Mouse (Mus musculus): ENCODE results near the gene Mrpl20. TPM values are rescaled to one million over a fixed set of nuclear protein-coding genes. Genes with fewer than 3 reads are reported as not detected.

Gene Mrpl20
- polyA plus RNA-seq, 1 experiment from 2014 or later = 207 TPM

GRCm38 (mm10) chr4:155849391-155849790 is 46.7 kb downstream of the Mrpl20 start:
- H3K9ac ChIP-seq (replicated peaks) = 0 out of 2 replicates have a peak overlapping the region, but pooled peaks have one; percentile 90
- 89% methylated on average over 2 of the region's 2 CpGs for WGBS
- peaks cover 20% of the 10 kb centered on the region for H3K36me3 ChIP-seq
- H3K9me3 ChIP-seq = no peaks in the 10 kb centered on the region
- H3K4me1 ChIP-seq = peaks cover 31% of the 10 kb centered on the region
- H3K4me3 ChIP-seq = peak overlapping the region; percentile 85; the same call in 1 of the 2 replicates
- peak overlapping the region; percentile 96; the same call in 1 of the 2 replicates for H3K4me2 ChIP-seq (replicated peaks)
- ATAC-seq (ENCODE audit: low FRiP score, low read depth) = no peak
- no peak overlapping the region for H3K27ac ChIP-seq (replicated peaks)
- H3K27me3 ChIP-seq = no peaks in the 10 kb centered on the region

- Histone ChIP-seq H3K27me3 (no peaks in the 10 kb centered on the region), H3K9me3 (no peaks in the 10 kb centered on the region), H3K27ac (replicated peaks) (no peak overlapping the region), H3K4me2 (replicated peaks) (0 out of 2 replicates have a peak overlapping the region, but pooled peaks have one; percentile 96), H3K9ac (replicated peaks) (no peak overlapping the region), H3K4me1 (peaks cover 31% of the 10 kb centered on the region), H3K36me3 (peaks cover 26% of the 10 kb centered on the region), H3K4me3 (no peak overlapping the region)
- ATAC-seq (ENCODE audit: low FRiP score, low read depth) = no peak
- 93% methylated on average over 3 of the region's 3 CpGs for WGBS
Observed at GRCm38 (mm10) chr4:155849792-155850451, 47.2 kb downstream of the Mrpl20 start.

- Histone ChIP-seq H3K27ac (replicated peaks) (no peak overlapping the region), H3K9me3 (no peaks in the 10 kb centered on the region), H3K27me3 (no peaks in the 10 kb centered on the region), H3K4me2 (replicated peaks) (no peak overlapping the region), H3K36me3 (peaks cover 40% of the 10 kb centered on the region), H3K9ac (replicated peaks) (peak overlapping the region; percentile 6; the same call in 1 of the 2 replicates), H3K4me1 (peaks cover 29% of the 10 kb centered on the region), H3K4me3 (no peak overlapping the region)
- 88% methylated on average over 3 of the region's 3 CpGs for WGBS
- ATAC-seq (ENCODE audit: low FRiP score, low read depth) = no peak
Observed at GRCm38 (mm10) chr4:155851368-155851767, 48.7 kb downstream of the Mrpl20 start.

- WGBS = 86% methylated on average over 2 of the region's 2 CpGs
- Histone ChIP-seq H3K4me3 (no peak overlapping the region), H3K9me3 (no peaks in the 10 kb centered on the region), H3K27ac (replicated peaks) (no peak overlapping the region), H3K4me2 (replicated peaks) (no peak overlapping the region), H3K36me3 (peaks cover 46% of the 10 kb centered on the region), H3K4me1 (peaks cover 23% of the 10 kb centered on the region), H3K9ac (replicated peaks) (no peak overlapping the region), H3K27me3 (no peaks in the 10 kb centered on the region)
- ATAC-seq (ENCODE audit: low FRiP score, low read depth) = no peak
Observed at GRCm38 (mm10) chr4:155851951-155852411, 49.3 kb downstream of the Mrpl20 start.

- H3K36me3 ChIP-seq = peaks cover 61% of the 10 kb centered on the region
- H3K4me1 ChIP-seq = peaks cover 16% of the 10 kb centered on the region
- H3K27me3 ChIP-seq = no peaks in the 10 kb centered on the region
- no peak overlapping the region for H3K9ac ChIP-seq (replicated peaks)
- no peak overlapping the region for H3K27ac ChIP-seq (replicated peaks)
- H3K9me3 ChIP-seq = no peaks in the 10 kb centered on the region
- ATAC-seq (ENCODE audit: low FRiP score, low read depth) = no peak
- H3K4me2 ChIP-seq (replicated peaks) = no peak overlapping the region
- WGBS = 95% methylated on average over 9 of the region's 9 CpGs
- no peak overlapping the region for H3K4me3 ChIP-seq
Observed at GRCm38 (mm10) chr4:155853421-155853820, 50.7 kb downstream of the Mrpl20 start.

- no peak overlapping the region for H3K27ac ChIP-seq (replicated peaks)
- H3K27me3 ChIP-seq = no peaks in the 10 kb centered on the region
- ATAC-seq (ENCODE audit: low FRiP score, low read depth) = no peak
- H3K9ac ChIP-seq (replicated peaks) = no peak overlapping the region
- H3K36me3 ChIP-seq = peaks cover 76% of the 10 kb centered on the region
- no peaks in the 10 kb centered on the region for H3K9me3 ChIP-seq
- no peaks in the 10 kb centered on the region; the same call in 1 of the 2 replicates for H3K4me1 ChIP-seq
- no peak overlapping the region for H3K4me3 ChIP-seq
- H3K4me2 ChIP-seq (replicated peaks) = no peak overlapping the region
- WGBS = 89% methylated on average over 12 of the region's 12 CpGs
Observed at GRCm38 (mm10) chr4:155854991-155855390, 52.3 kb downstream of the Mrpl20 start.

- Histone ChIP-seq H3K36me3 (peaks cover 86% of the 10 kb centered on the region), H3K27ac (replicated peaks) (no peak overlapping the region), H3K27me3 (no peaks in the 10 kb centered on the region), H3K9ac (replicated peaks) (no peak overlapping the region), H3K4me3 (no peak overlapping the region), H3K4me2 (replicated peaks) (no peak overlapping the region), H3K4me1 (no peaks in the 10 kb centered on the region), H3K9me3 (no peaks in the 10 kb centered on the region)
- 92% methylated on average over 12 of the region's 12 CpGs for WGBS
- ATAC-seq (ENCODE audit: low FRiP score, low read depth) = no peak
Observed at GRCm38 (mm10) chr4:155856071-155856470, 53.4 kb downstream of the Mrpl20 start.

GRCm38 (mm10) chr4:155856881-155857280 is 54.2 kb downstream of the Mrpl20 start:
- WGBS = 90% methylated on average over 3 of the region's 3 CpGs
- Histone ChIP-seq H3K4me1 (no peaks in the 10 kb centered on the region), H3K4me2 (replicated peaks) (no peak overlapping the region), H3K27me3 (no peaks in the 10 kb centered on the region), H3K9me3 (no peaks in the 10 kb centered on the region), H3K36me3 (peaks cover 94% of the 10 kb centered on the region), H3K27ac (replicated peaks) (no peak overlapping the region), H3K4me3 (no peak overlapping the region), H3K9ac (replicated peaks) (no peak overlapping the region)
- ATAC-seq (ENCODE audit: low FRiP score, low read depth) = no peak

- H3K27ac ChIP-seq (replicated peaks) = no peak overlapping the region
- H3K4me2 ChIP-seq (replicated peaks) = no peak overlapping the region
- no peak for ATAC-seq (ENCODE audit: low FRiP score, low read depth)
- no peaks in the 10 kb centered on the region for H3K27me3 ChIP-seq
- H3K9me3 ChIP-seq = no peaks in the 10 kb centered on the region
- H3K9ac ChIP-seq (replicated peaks) = no peak overlapping the region
- WGBS = 30% methylated on average over 13 of the region's 13 CpGs
- no peak overlapping the region for H3K4me3 ChIP-seq
- peaks cover 82% of the 10 kb centered on the region for H3K36me3 ChIP-seq
- no peaks in the 10 kb centered on the region for H3K4me1 ChIP-seq
Observed at GRCm38 (mm10) chr4:155859318-155859717, 56.6 kb downstream of the Mrpl20 start.

Small RNAs within 50 kb of the gene (microRNA-seq; reads per million reads assigned to microRNA genes)
- not detected for gene Gm27743

Other genes with a start within 250 kb of the Mrpl20 start
- 92.5 and 96.6 TPM in 2 replicates for gene Nadk, start 240.5 kb upstream of the Mrpl20 start, polyA plus RNA-seq (2016; fragmentation: Nextera tagmentation; extraction: Ambion mirVana)
- gene Slc35e2, start 201.5 kb upstream of the Mrpl20 start, polyA plus RNA-seq (2016; fragmentation: Nextera tagmentation; extraction: Ambion mirVana) = 15.4 and 17.1 TPM in 2 replicates
- 84.0 and 84.9 TPM in 2 replicates for gene Cdk11b, start 178.0 kb upstream of the Mrpl20 start, polyA plus RNA-seq (2016; fragmentation: Nextera tagmentation; extraction: Ambion mirVana)
- not detected in 2 replicates for gene Gm10563, start 157.5 kb upstream of the Mrpl20 start, polyA plus RNA-seq (2016; fragmentation: Nextera tagmentation; extraction: Ambion mirVana)
- gene Mmp23, start 149.5 kb upstream of the Mrpl20 start, polyA plus RNA-seq (2016; fragmentation: Nextera tagmentation; extraction: Ambion mirVana) = 4.4 and 5.7 TPM in 2 replicates
- gene Mib2, start 133.7 kb upstream of the Mrpl20 start, polyA plus RNA-seq (2016; fragmentation: Nextera tagmentation; extraction: Ambion mirVana) = 32.7 and 35.0 TPM in 2 replicates
- gene Fndc10, start 108.5 kb upstream of the Mrpl20 start, polyA plus RNA-seq (2016; fragmentation: Nextera tagmentation; extraction: Ambion mirVana) = 5.7 and 7.0 TPM in 2 replicates
- 140 TPM in 2 replicates for gene Ssu72, start 98.1 kb upstream of the Mrpl20 start, polyA plus RNA-seq (2016; fragmentation: Nextera tagmentation; extraction: Ambion mirVana)
- gene Tmem240, start 68.1 kb upstream of the Mrpl20 start, polyA plus RNA-seq (2016; fragmentation: Nextera tagmentation; extraction: Ambion mirVana) = 4.2 and 4.7 TPM in 2 replicates
- 87.1 and 97.3 TPM in 2 replicates for gene Atad3a, start 41.8 kb upstream of the Mrpl20 start, polyA plus RNA-seq (2016; fragmentation: Nextera tagmentation; extraction: Ambion mirVana)
- gene Vwa1, start 28.2 kb upstream of the Mrpl20 start, polyA plus RNA-seq (2016; fragmentation: Nextera tagmentation; extraction: Ambion mirVana) = 13.9 and 14.6 TPM in 2 replicates
- 0.38 and 0.63 TPM in 2 replicates for gene Tmem88b, start 17.0 kb upstream of the Mrpl20 start, polyA plus RNA-seq (2016; fragmentation: Nextera tagmentation; extraction: Ambion mirVana)
- gene Ankrd65, start 12.4 kb upstream of the Mrpl20 start, polyA plus RNA-seq (2016; fragmentation: Nextera tagmentation; extraction: Ambion mirVana) = not detected in 2 replicates
- 206 and 218 TPM in 2 replicates for gene Ccnl2, start 9.6 kb downstream of the Mrpl20 start, polyA plus RNA-seq (2016; fragmentation: Nextera tagmentation; extraction: Ambion mirVana)
- gene Aurkaip1, start 28.4 kb downstream of the Mrpl20 start, polyA plus RNA-seq (2016; fragmentation: Nextera tagmentation; extraction: Ambion mirVana) = 130 and 136 TPM in 2 replicates
- 31.9 and 36.0 TPM in 2 replicates for gene Mxra8, start 36.8 kb downstream of the Mrpl20 start, polyA plus RNA-seq (2016; fragmentation: Nextera tagmentation; extraction: Ambion mirVana)
- 8.4 and 9.8 TPM in 2 replicates for gene Dvl1, start 44.5 kb downstream of the Mrpl20 start, polyA plus RNA-seq (2016; fragmentation: Nextera tagmentation; extraction: Ambion mirVana)
- gene Tas1r3, start 60.5 kb downstream of the Mrpl20 start, polyA plus RNA-seq (2016; fragmentation: Nextera tagmentation; extraction: Ambion mirVana) = 0.51 and 0.57 TPM in 2 replicates
- 21.7 and 23.5 TPM in 2 replicates for gene Cptp, start 66.6 kb downstream of the Mrpl20 start, polyA plus RNA-seq (2016; fragmentation: Nextera tagmentation; extraction: Ambion mirVana)
- gene Ints11, start 66.7 kb downstream of the Mrpl20 start, polyA plus RNA-seq (2016; fragmentation: Nextera tagmentation; extraction: Ambion mirVana) = 88.3 and 95.4 TPM in 2 replicates
- gene Pusl1, start 88.9 kb downstream of the Mrpl20 start, polyA plus RNA-seq (2016; fragmentation: Nextera tagmentation; extraction: Ambion mirVana) = 47.7 and 51.9 TPM in 2 replicates
- gene Acap3, start 88.9 kb downstream of the Mrpl20 start, polyA plus RNA-seq (2016; fragmentation: Nextera tagmentation; extraction: Ambion mirVana) = 54.6 and 61.2 TPM in 2 replicates
- gene Ube2j2, start 141.0 kb downstream of the Mrpl20 start, polyA plus RNA-seq (2016; fragmentation: Nextera tagmentation; extraction: Ambion mirVana) = 159 and 161 TPM in 2 replicates
- 16.0 and 18.1 TPM in 2 replicates for gene C1qtnf12, start 159.4 kb downstream of the Mrpl20 start, polyA plus RNA-seq (2016; fragmentation: Nextera tagmentation; extraction: Ambion mirVana)
- 19.1 and 23.0 TPM in 2 replicates for gene B3galt6, start 189.8 kb downstream of the Mrpl20 start, polyA plus RNA-seq (2016; fragmentation: Nextera tagmentation; extraction: Ambion mirVana)
- gene Sdf4, start 190.0 kb downstream of the Mrpl20 start, polyA plus RNA-seq (2016; fragmentation: Nextera tagmentation; extraction: Ambion mirVana) = 120 and 130 TPM in 2 replicates
- 0.52 and 0.77 TPM in 2 replicates for gene Tnfrsf4, start 211.0 kb downstream of the Mrpl20 start, polyA plus RNA-seq (2016; fragmentation: Nextera tagmentation; extraction: Ambion mirVana)
- 2.2 and 2.4 TPM in 2 replicates for gene Tnfrsf18, start 223.3 kb downstream of the Mrpl20 start, polyA plus RNA-seq (2016; fragmentation: Nextera tagmentation; extraction: Ambion mirVana)

Measured in midbrain, embryonic 12.5 days (tissue).